Mouse (Mus musculus): ENCODE data around the gene Rsph1.

Gene Rsph1

GRCm38 (mm10) chr17:31304895-31305775, 28.0 kb upstream of the Rsph1 start:
- no peak for ATAC-seq (ENCODE audit: low TSS enrichment)

GRCm38 (mm10) chr17:31303401-31303800, 26.2 kb upstream of the Rsph1 start:
- no peak for ATAC-seq (ENCODE audit: low TSS enrichment)

- no peak for ATAC-seq (ENCODE audit: low TSS enrichment)
Measured at GRCm38 (mm10) chr17:31300736-31301135, 23.6 kb upstream of the Rsph1 start.

GRCm38 (mm10) chr17:31299981-31300380, 22.8 kb upstream of the Rsph1 start:
- ATAC-seq (ENCODE audit: low TSS enrichment): no peak

GRCm38 (mm10) chr17:31298419-31299209, 21.4 kb upstream of the Rsph1 start:
- ATAC-seq (ENCODE audit: low TSS enrichment): no peak

GRCm38 (mm10) chr17:31297521-31297939, 20.3 kb upstream of the Rsph1 start:
- no peak for ATAC-seq (ENCODE audit: low TSS enrichment)

- ATAC-seq (ENCODE audit: low TSS enrichment): peak; percentile 78
Measured at GRCm38 (mm10) chr17:31295892-31296781, 19.0 kb upstream of the Rsph1 start.

- peak; percentile 46; the same call in 1 of the 2 replicates for ATAC-seq (ENCODE audit: low TSS enrichment)
Measured at GRCm38 (mm10) chr17:31295215-31295891, 18.2 kb upstream of the Rsph1 start.

GRCm38 (mm10) chr17:31294363-31295214, 17.4 kb upstream of the Rsph1 start:
- no peak for ATAC-seq (ENCODE audit: low TSS enrichment)

GRCm38 (mm10) chr17:31290859-31291258, 13.7 kb upstream of the Rsph1 start:
- no peak for ATAC-seq (ENCODE audit: low TSS enrichment)

- no peak for ATAC-seq (ENCODE audit: low TSS enrichment)
Measured at GRCm38 (mm10) chr17:31290311-31290710, 13.1 kb upstream of the Rsph1 start.

GRCm38 (mm10) chr17:31288999-31289726, 12.0 kb upstream of the Rsph1 start:
- no peak for ATAC-seq (ENCODE audit: low TSS enrichment)

GRCm38 (mm10) chr17:31287216-31287615, 10.0 kb upstream of the Rsph1 start:
- no peak for ATAC-seq (ENCODE audit: low TSS enrichment)

GRCm38 (mm10) chr17:31286492-31286891, 9.3 kb upstream of the Rsph1 start, which contains the start of gene Slc37a1:
TSS of gene Slc37a1 (plus strand) at chr17:31286792.
- ATAC-seq (ENCODE audit: low TSS enrichment): no peak

GRCm38 (mm10) chr17:31285867-31286266, 8.7 kb upstream of the Rsph1 start:
- ATAC-seq (ENCODE audit: low TSS enrichment): no peak

- no peak for ATAC-seq (ENCODE audit: low TSS enrichment)
Measured at GRCm38 (mm10) chr17:31282687-31283053, 5.5 kb upstream of the Rsph1 start.

GRCm38 (mm10) chr17:31281830-31282686, 4.9 kb upstream of the Rsph1 start:
- no peak for ATAC-seq (ENCODE audit: low TSS enrichment)

- ATAC-seq (ENCODE audit: low TSS enrichment): no peak
Measured at GRCm38 (mm10) chr17:31280269-31280668, 3.1 kb upstream of the Rsph1 start.

- ATAC-seq (ENCODE audit: low TSS enrichment): no peak
Measured at GRCm38 (mm10) chr17:31279541-31279940, 2.4 kb upstream of the Rsph1 start.

All from frontal cortex, adult (tissue).